Mouse (Mus musculus) forebrain, embryonic 14.5 days (tissue): ENCODE results near the gene Armc10. TPM values are rescaled to one million over a fixed set of nuclear protein-coding genes. Genes with fewer than 3 reads are reported as not detected.
"Not testable (repeated sequence)": the region's sequence is repeated elsewhere in the genome, so short reads cannot be mapped to it uniquely, and the experiment has no call there.

Experiments
- ATAC-seq: fragments of 200-750 bp; cut with Nextera tagmentation; 2 replicates; pipeline ENCODE4 v1.8.0; 2017; ENCODE audit warnings: mild to moderate bottlenecking, moderate library complexity
- DNase-seq: peaks from one replicate; pipeline ENCODE4 v3.0.0-alpha.2; 2015; ENCODE audit warnings: low spot score
- H3K27ac ChIP-seq: fragments of 300-500 bp; sonication (generic); 2 replicates; pipeline ENCODE4 v1.5.1; 2014; ENCODE audit warnings: low read depth, mild to moderate bottlenecking, control low read depth, low read length, moderate library complexity
- H3K27me3 ChIP-seq: fragments of 300-500 bp; sonication (generic); replicated peaks from 2 replicates; pipeline ENCODE4 v1.6.1; 2014; ENCODE audit warnings: low read length, control low read depth, mixed read lengths; ENCODE audit not compliant: control insufficient read depth, insufficient read depth
- H3K36me3 ChIP-seq: fragments of 300-500 bp; sonication (generic); 2 replicates; pipeline ENCODE4 v1.6.1; 2014; ENCODE audit warnings: low read length, control low read depth; ENCODE audit not compliant: control insufficient read depth, insufficient read depth
- H3K4me1 ChIP-seq: fragments of 300-500 bp; sonication (generic); 2 replicates; pipeline ENCODE4 v1.6.1; 2014; ENCODE audit warnings: antibody characterized with exemption, low read length, control low read depth; ENCODE audit not compliant: control insufficient read depth, insufficient read depth
- H3K4me2 ChIP-seq: fragments of 300-500 bp; sonication (generic); 2 replicates; pipeline ENCODE4 v1.6.1; 2014; ENCODE audit warnings: mild to moderate bottlenecking, control low read depth, low read length
- H3K4me3 ChIP-seq: fragments of 300-500 bp; sonication (generic); 2 replicates; pipeline ENCODE4 v1.5.1; 2014; ENCODE audit warnings: low read depth, low read length, control low read depth
- H3K9ac ChIP-seq: fragments of 300-500 bp; sonication (generic); 2 replicates; pipeline ENCODE4 v1.6.1; 2014; ENCODE audit warnings: mild to moderate bottlenecking, low read length, control low read depth, moderate library complexity
- H3K9me3 ChIP-seq: fragments of 300-500 bp; sonication (generic); replicated peaks from 2 replicates; pipeline ENCODE4 v1.6.1; 2016; ENCODE audit warnings: low read length, control low read depth, mixed read lengths; ENCODE audit not compliant: control insufficient read depth
- WGBS: fragments of 180-500 bp; shearing (Covaris S2); extraction: QIAGEN DNeasy Blood & Tissue Kit; methylation state at CpG from one replicate; pipeline ENCODE4 v1.1.7; 2014; 5-methylcytosine and 5-hydroxymethylcytosine counted together
- polyA plus RNA-seq: library from polyadenylated mRNA; unstranded; fragments of >200 nt; fragmentation: Nextera tagmentation; extraction: Ambion mirVana; gene quantifications from 2 replicates; pipeline ENCODE4 v1.2.1, GENCODE M21; 2014

Gene Armc10
- polyA plus RNA-seq, 1 experiment from 2014 or later: 93.3 TPM

- no peaks in the 10 kb centered on the region for H3K4me1 ChIP-seq
- no peaks in the 10 kb centered on the region for H3K27me3 ChIP-seq
- ATAC-seq (no peak), DNase-seq (no peak)
- H3K4me3 ChIP-seq: no peak overlapping the region
- WGBS: 88% methylated on average over 3 of the region's 3 CpGs
- no peak overlapping the region for H3K4me2 ChIP-seq
- H3K27ac ChIP-seq: no peak overlapping the region
- H3K9ac ChIP-seq: no peak overlapping the region
- no peaks in the 10 kb centered on the region for H3K36me3 ChIP-seq
- H3K9me3 ChIP-seq: no peaks in the 10 kb centered on the region
Observed at GRCm38 (mm10) chr5:21693372-21693870, 47.8 kb downstream of the Armc10 start.

GRCm38 (mm10) chr5:21694854-21695490 lies 49.4 kb downstream of the Armc10 start:
- 90% methylated on average over 3 of the region's 3 CpGs for WGBS
- DNase-seq (no peak), ATAC-seq (no peak)
- H3K4me3 ChIP-seq: no peak overlapping the region
- no peak overlapping the region for H3K9ac ChIP-seq
- H3K27me3 ChIP-seq: no peaks in the 10 kb centered on the region
- no peaks in the 10 kb centered on the region for H3K36me3 ChIP-seq
- H3K4me1 ChIP-seq: no peaks in the 10 kb centered on the region
- no peak overlapping the region for H3K27ac ChIP-seq
- H3K4me2 ChIP-seq: no peak overlapping the region
- H3K9me3 ChIP-seq: no peaks in the 10 kb centered on the region

DNA sequence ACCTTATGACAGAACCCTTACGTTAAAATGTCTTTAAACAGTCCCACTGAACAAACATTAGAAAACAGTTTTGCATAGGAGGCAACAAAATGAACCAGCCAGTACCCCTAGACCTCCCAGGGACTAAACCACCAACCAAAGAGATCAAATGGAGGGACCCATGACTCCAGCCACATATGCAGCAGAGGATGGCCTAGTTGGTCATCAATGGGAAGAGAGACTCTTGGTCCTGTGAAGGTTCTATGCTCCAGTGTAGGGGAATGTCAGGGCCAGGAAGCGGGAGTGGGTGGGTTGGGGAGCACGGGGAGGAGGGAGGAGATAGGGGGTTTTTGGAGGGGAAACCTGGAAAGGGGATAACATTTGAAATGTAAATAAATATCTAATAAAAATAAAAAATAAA lies 53.9 kb downstream of the Armc10 start:
- not testable (repeated sequence) for H3K36me3 ChIP-seq, DNase-seq, H3K9ac ChIP-seq, ATAC-seq, H3K27ac ChIP-seq, H3K9me3 ChIP-seq, H3K27me3 ChIP-seq, H3K4me1 ChIP-seq
- Histone ChIP-seq H3K4me3 (peak overlapping the region; percentile 3; the same call in 1 of the 2 replicates), H3K4me2 (peak overlapping the region; percentile 29)
- WGBS: 76% methylated on average over 3 of the region's 3 CpGs

DNA sequence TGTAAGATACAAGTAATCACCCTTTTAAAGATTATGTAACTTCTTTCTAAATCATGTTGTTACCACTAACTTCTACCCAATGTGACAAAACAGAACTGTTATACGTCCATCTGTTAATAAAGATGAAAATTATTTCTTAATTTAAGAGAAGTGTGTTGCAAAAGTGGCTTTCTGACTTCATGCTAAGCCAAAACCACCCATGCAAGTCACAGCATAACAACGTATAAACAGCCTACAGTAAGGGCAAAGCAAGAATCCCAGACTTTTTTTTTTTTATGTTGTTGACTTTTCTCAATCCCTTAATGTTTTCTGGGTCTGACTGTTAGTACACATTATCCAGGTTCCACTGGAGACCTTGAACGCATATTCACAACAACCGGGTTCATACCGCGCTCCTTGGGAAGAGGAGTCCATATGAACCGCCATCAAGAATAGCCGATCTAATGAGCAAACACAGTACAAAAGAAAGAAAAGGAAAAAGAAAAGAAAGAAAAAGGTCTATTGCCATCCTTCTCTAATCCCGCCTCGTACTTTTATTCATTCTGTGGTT lies 54.7 kb downstream of the Armc10 start:
- DNase-seq: no peak
- H3K4me1 ChIP-seq: no peaks in the 10 kb centered on the region
- H3K36me3 ChIP-seq: no peaks in the 10 kb centered on the region
- no peak for ATAC-seq
- WGBS: 7% methylated on average over 10 of the region's 10 CpGs
- no peaks in the 10 kb centered on the region for H3K27me3 ChIP-seq
- peak overlapping the region; percentile 64 for H3K4me3 ChIP-seq
- peak overlapping the region; percentile 66 for H3K4me2 ChIP-seq
- peak overlapping the region; percentile 97; the same call in 1 of the 2 replicates for H3K27ac ChIP-seq
- no peaks in the 10 kb centered on the region for H3K9me3 ChIP-seq
- peak overlapping the region; percentile 88 for H3K9ac ChIP-seq

DNA sequence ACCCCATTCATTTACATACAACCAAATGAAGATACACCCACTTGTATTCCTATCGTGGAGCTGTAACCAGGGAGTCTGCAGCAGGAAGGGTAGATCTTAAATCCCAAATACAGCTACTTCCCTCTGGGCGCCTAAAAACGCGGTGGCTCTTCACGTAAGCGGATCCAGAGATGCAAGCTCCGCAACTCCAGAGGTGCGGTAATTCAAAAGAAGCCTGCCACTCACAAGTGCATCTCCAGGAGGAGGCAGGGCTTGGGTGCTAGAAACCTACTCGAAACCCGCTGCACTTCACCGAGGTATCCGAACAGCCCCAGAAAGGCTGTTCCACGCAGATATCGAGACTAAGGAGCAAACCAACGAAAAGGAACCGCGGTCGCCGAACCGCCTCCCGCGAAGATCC lies 55.3 kb downstream of the Armc10 start:
- no peaks in the 10 kb centered on the region for H3K9me3 ChIP-seq
- no peaks in the 10 kb centered on the region for H3K36me3 ChIP-seq
- H3K27me3 ChIP-seq: no peaks in the 10 kb centered on the region
- peak overlapping the region; percentile 97 for H3K27ac ChIP-seq
- WGBS: 0% methylated on average over 22 of the region's 22 CpGs
- H3K4me1 ChIP-seq: no peaks in the 10 kb centered on the region
- H3K9ac ChIP-seq: peak overlapping the region; percentile 88
- peak overlapping the region; percentile 66 for H3K4me2 ChIP-seq
- ATAC-seq: peak; percentile 76; the same call in 1 of the 2 replicates
- peak overlapping the region; percentile 64 for H3K4me3 ChIP-seq
- no peak for DNase-seq

DNA sequence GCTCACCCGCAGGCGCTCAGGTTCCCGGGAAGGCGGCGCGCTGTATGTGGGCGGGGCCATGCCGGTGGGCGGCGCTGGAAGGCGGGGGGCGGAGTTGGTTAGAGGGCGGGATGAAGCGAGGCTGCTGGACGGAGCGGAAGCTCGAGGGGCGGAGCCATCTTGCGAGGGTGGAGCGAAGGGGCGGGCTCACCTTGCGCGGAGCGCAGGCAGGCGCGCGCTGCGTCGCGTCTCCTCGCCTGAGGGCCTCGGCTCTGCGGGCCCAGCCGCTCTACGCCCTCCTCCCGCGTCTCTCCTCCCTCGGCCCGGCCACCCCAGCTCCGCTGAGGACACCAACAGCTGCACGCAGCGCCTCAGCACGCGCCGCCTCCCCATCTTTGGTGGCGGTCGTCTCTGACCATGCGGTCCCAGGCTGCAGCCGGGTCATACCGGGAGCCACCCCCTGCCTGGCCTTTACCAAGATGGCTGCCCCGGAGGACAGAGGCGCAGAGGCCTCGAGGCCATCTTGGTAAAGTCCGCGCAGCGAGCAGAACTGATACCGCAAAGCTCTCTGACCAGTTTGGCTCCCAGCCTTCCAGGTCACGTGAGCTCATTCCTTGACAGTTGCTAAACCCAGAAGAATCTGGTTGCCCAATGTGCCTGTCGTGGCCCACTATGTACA lies 55.9 kb downstream of the Armc10 start, which contains the start of gene Napepld:
TSS of gene Napepld (minus strand) at position 46 of the 658 bp plus-strand sequence.
- peak within 1 kb of the TSS; percentile 88 for H3K9ac ChIP-seq
- peak within 1 kb of the TSS; percentile 66 for H3K4me2 ChIP-seq
- no peaks in the 10 kb centered on the region for H3K4me1 ChIP-seq
- ATAC-seq (peak; percentile 99), DNase-seq (peak; percentile 98)
- no peaks in the 10 kb centered on the region for H3K36me3 ChIP-seq
- WGBS: 0% methylated on average over 47 of the region's 59 CpGs
- peak within 1 kb of the TSS; percentile 97 for H3K27ac ChIP-seq
- H3K4me3 ChIP-seq: peak within 1 kb of the TSS; percentile 64
- H3K9me3 ChIP-seq: no peaks in the 10 kb centered on the region
- H3K27me3 ChIP-seq: no peaks in the 10 kb centered on the region

- 51% methylated on average over 2 of the region's 2 CpGs for WGBS
- Histone ChIP-seq H3K9me3 (no peaks in the 10 kb centered on the region), H3K4me1 (no peaks in the 10 kb centered on the region), H3K4me2 (peak overlapping the region; percentile 66), H3K27me3 (no peaks in the 10 kb centered on the region), H3K27ac (peak overlapping the region; percentile 97), H3K4me3 (peak overlapping the region; percentile 64), H3K9ac (peak overlapping the region; percentile 88), H3K36me3 (no peaks in the 10 kb centered on the region)
- ATAC-seq (no peak), DNase-seq (no peak)
Observed at GRCm38 (mm10) chr5:21702009-21702364, 56.4 kb downstream of the Armc10 start.

DNA sequence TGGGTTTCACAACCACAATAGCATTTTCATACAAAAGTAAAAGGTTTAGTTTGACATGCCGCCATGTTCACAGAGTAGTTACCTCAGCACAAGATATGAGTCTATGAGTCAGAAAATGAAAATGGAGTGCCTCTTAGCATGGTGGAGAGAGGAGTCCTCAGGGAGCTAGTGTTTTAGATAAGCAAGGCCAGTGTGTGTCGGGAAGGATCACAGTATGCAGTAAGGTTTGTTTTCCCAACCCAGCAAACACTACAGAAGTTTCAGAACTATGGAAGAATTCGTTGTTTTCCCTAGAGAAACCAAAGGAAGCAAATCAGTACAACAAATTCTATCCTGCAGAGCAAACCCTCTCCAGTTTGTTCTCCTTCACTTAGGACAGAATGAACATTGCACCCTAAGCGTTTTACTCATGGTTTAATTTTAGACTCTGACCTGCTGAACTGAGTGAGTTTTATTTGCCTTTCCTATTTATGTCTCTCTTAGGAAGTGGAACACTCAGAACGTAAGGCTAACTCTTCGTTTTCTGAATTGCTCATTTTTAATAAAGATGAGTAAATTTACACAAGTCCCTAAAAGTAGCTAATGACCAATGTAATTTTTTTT lies 57.4 kb downstream of the Armc10 start:
- Histone ChIP-seq H3K4me2 (no peak overlapping the region), H3K36me3 (no peaks in the 10 kb centered on the region), H3K9ac (no peak overlapping the region), H3K4me3 (no peak overlapping the region), H3K4me1 (no peaks in the 10 kb centered on the region), H3K9me3 (no peaks in the 10 kb centered on the region), H3K27me3 (no peaks in the 10 kb centered on the region), H3K27ac (no peak overlapping the region)
- WGBS: 90% methylated on average over 6 of the region's 6 CpGs
- DNase-seq (no peak), ATAC-seq (no peak)
